Mouse (Mus musculus): ENCODE results near the gene Itfg1. TPM values are rescaled to one million over a fixed set of nuclear protein-coding genes. Genes with fewer than 3 reads are reported as not detected.

Gene Itfg1
- total and polyA plus RNA-seq, 2 experiments from 2014 or later, result 201 to 212 TPM

- no peaks in the 10 kb centered on the region for H3K27me3 ChIP-seq (ENCODE audit: insufficient read depth, low read length)
- no peaks in the 10 kb centered on the region for H3K4me1 ChIP-seq (ENCODE audit: insufficient read depth, low read length)
- H3K27ac ChIP-seq, result no peak overlapping the region
- DNase-seq (ENCODE audit: low spot score), result no peak
- no peaks in the 10 kb centered on the region for H3K36me3 ChIP-seq (ENCODE audit: insufficient read depth, low read length)
- TF ChIP-seq CTCF (IDR thresholded peaks at IDR 0.05; ENCODE audit: low read depth), result no peak
- no peak overlapping the region for H3K4me3 ChIP-seq (ENCODE audit: low read length)
- ATAC-seq, result no peak
- WGBS, result 97% methylated on average over 2 of the region's 2 CpGs
- H3K9me3 ChIP-seq (ENCODE audit: low read length), result no peaks in the 10 kb centered on the region
- H3K4me2 ChIP-seq (ENCODE audit: low read depth, low read length), result no peak overlapping the region
- no peak overlapping the region for H3K9ac ChIP-seq (replicated peaks; ENCODE audit: low read length)
Measured at GRCm38 (mm10) chr8:85745053-85745452, 95.7 kb downstream of the Itfg1 start.

- no peak overlapping the region for H3K27ac ChIP-seq
- no peak for TF ChIP-seq CTCF (IDR thresholded peaks at IDR 0.05; ENCODE audit: low read depth)
- H3K36me3 ChIP-seq (ENCODE audit: insufficient read depth, low read length), result 0 out of 2 replicates have a peak, but pooled peaks cover 3% of the 10 kb centered on the region
- H3K4me3 ChIP-seq (ENCODE audit: low read length), result no peak overlapping the region
- H3K27me3 ChIP-seq (ENCODE audit: insufficient read depth, low read length), result no peaks in the 10 kb centered on the region
- no peak overlapping the region for H3K4me2 ChIP-seq (ENCODE audit: low read depth, low read length)
- DNase-seq (ENCODE audit: low spot score) (no peak), ATAC-seq (no peak)
- H3K4me1 ChIP-seq (ENCODE audit: insufficient read depth, low read length), result no peaks in the 10 kb centered on the region
- WGBS, result 90% methylated on average over 3 of the region's 3 CpGs
- H3K9me3 ChIP-seq (ENCODE audit: low read length), result no peaks in the 10 kb centered on the region
- H3K9ac ChIP-seq (replicated peaks; ENCODE audit: low read length), result no peak overlapping the region
Measured at GRCm38 (mm10) chr8:85730545-85730944, 110.2 kb downstream of the Itfg1 start.

GRCm38 (mm10) chr8:85717271-85717670 is 123.5 kb downstream of the Itfg1 start:
- no peak overlapping the region for H3K4me2 ChIP-seq (ENCODE audit: low read depth, low read length)
- DNase-seq (ENCODE audit: low spot score) (no peak), ATAC-seq (no peak)
- no peak for TF ChIP-seq CTCF (IDR thresholded peaks at IDR 0.05; ENCODE audit: low read depth)
- no peak overlapping the region for H3K9ac ChIP-seq (replicated peaks; ENCODE audit: low read length)
- no peaks in the 10 kb centered on the region for H3K4me1 ChIP-seq (ENCODE audit: insufficient read depth, low read length)
- H3K9me3 ChIP-seq (ENCODE audit: low read length), result no peaks in the 10 kb centered on the region
- 86% methylated on average over 5 of the region's 5 CpGs for WGBS
- H3K27me3 ChIP-seq (ENCODE audit: insufficient read depth, low read length), result no peaks in the 10 kb centered on the region
- peaks cover 4% of the 10 kb centered on the region; the same call in 1 of the 2 replicates for H3K36me3 ChIP-seq (ENCODE audit: insufficient read depth, low read length)
- no peak overlapping the region for H3K4me3 ChIP-seq (ENCODE audit: low read length)
- H3K27ac ChIP-seq, result no peak overlapping the region

DNA sequence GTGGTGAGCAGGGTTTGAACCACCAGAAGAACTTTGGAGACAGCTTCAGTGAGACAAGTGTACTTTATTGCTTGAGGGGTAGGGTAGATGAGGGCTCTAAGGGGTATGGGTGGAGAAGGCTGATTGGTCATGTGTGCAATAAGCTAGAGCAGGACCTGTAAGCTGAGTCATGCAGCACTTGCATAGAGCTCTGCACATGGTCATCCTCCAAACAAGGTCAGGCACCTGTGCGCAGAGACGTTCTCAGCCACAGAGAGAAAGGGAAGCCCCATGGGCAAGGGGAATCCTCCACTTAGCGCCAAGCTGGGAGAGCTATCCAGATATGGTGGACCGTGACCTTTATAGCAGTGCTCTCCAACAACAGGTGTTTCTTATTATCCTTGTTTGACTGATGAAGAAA is 124.0 kb downstream of the Itfg1 start:
- no peak overlapping the region for H3K9ac ChIP-seq (replicated peaks; ENCODE audit: low read length)
- H3K4me3 ChIP-seq (ENCODE audit: low read length), result no peak overlapping the region
- H3K27ac ChIP-seq, result no peak overlapping the region
- peaks cover 4% of the 10 kb centered on the region; the same call in 1 of the 2 replicates for H3K36me3 ChIP-seq (ENCODE audit: insufficient read depth, low read length)
- DNase-seq (ENCODE audit: low spot score) (no peak), ATAC-seq (no peak)
- no peaks in the 10 kb centered on the region for H3K9me3 ChIP-seq (ENCODE audit: low read length)
- no peaks in the 10 kb centered on the region for H3K27me3 ChIP-seq (ENCODE audit: insufficient read depth, low read length)
- no peaks in the 10 kb centered on the region for H3K4me1 ChIP-seq (ENCODE audit: insufficient read depth, low read length)
- WGBS, result 93% methylated on average over 4 of the region's 4 CpGs
- no peak overlapping the region for H3K4me2 ChIP-seq (ENCODE audit: low read depth, low read length)
- no peak for TF ChIP-seq CTCF (IDR thresholded peaks at IDR 0.05; ENCODE audit: low read depth)

GRCm38 (mm10) chr8:85706988-85707387 is 133.7 kb downstream of the Itfg1 start:
- Histone ChIP-seq H3K36me3 (ENCODE audit: insufficient read depth, low read length) (no peaks in the 10 kb centered on the region), H3K4me3 (ENCODE audit: low read length) (no peak overlapping the region), H3K27me3 (ENCODE audit: insufficient read depth, low read length) (no peaks in the 10 kb centered on the region), H3K4me2 (ENCODE audit: low read depth, low read length) (no peak overlapping the region), H3K27ac (no peak overlapping the region), H3K9ac (replicated peaks; ENCODE audit: low read length) (no peak overlapping the region), H3K4me1 (ENCODE audit: insufficient read depth, low read length) (no peaks in the 10 kb centered on the region), H3K9me3 (ENCODE audit: low read length) (no peaks in the 10 kb centered on the region)
- DNase-seq (ENCODE audit: low spot score) (no peak), ATAC-seq (no peak)
- no peak for TF ChIP-seq CTCF (IDR thresholded peaks at IDR 0.05; ENCODE audit: low read depth)
- 76% methylated on average over 2 of the region's 2 CpGs for WGBS

DNA sequence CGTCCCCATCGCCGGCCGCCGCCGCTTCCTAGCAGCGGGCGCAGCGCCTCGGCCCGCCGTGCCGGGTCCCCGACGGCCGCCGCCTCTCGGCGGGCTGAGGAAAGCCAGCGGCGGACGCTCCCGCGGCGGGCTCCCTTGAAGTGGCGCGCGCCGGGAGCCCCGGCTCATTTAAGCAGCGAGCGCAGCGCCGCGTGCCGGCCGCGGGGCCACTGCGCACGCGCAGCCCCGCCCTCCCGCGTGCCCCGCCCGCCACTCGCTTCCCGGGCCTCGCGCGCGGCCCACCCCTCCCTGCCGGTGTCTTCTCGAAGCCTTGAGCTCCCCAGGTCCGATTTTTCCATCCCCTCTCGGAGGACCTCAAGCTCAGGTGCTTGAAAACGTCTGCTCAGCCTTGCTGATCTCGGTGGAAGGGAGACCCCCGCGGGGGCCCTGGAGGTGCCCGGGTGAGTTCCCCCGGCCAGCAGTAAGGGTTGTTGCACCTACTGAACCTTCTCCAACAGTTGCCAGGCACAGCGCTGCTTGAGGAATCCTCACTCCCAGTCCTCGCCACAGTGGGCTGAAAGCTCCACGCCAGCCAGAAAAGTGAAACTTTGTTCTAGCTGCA is 139.9 kb downstream of the Itfg1 start, which contains the start of gene Neto2:
Neto2 (minus strand) TSS at position 174 of the 601 bp plus-strand sequence.
- peak within 1 kb of the TSS; percentile 94 for H3K27ac ChIP-seq
- no peaks in the 10 kb centered on the region for H3K4me1 ChIP-seq (ENCODE audit: insufficient read depth, low read length)
- WGBS, result 2% methylated on average over 32 of the region's 65 CpGs
- H3K4me2 ChIP-seq (ENCODE audit: low read depth, low read length), result peak within 1 kb of the TSS; percentile 70
- no peak for TF ChIP-seq CTCF (IDR thresholded peaks at IDR 0.05; ENCODE audit: low read depth)
- H3K9ac ChIP-seq (replicated peaks; ENCODE audit: low read length), result peak within 1 kb of the TSS; percentile 84
- H3K36me3 ChIP-seq (ENCODE audit: insufficient read depth, low read length), result no peaks in the 10 kb centered on the region
- ATAC-seq, result peak; percentile 93
- H3K4me3 ChIP-seq (ENCODE audit: low read length), result peak within 1 kb of the TSS; percentile 79
- DNase-seq (ENCODE audit: low spot score), result peak; percentile 95
- H3K9me3 ChIP-seq (ENCODE audit: low read length), result no peaks in the 10 kb centered on the region
- no peaks in the 10 kb centered on the region for H3K27me3 ChIP-seq (ENCODE audit: insufficient read depth, low read length)

DNA sequence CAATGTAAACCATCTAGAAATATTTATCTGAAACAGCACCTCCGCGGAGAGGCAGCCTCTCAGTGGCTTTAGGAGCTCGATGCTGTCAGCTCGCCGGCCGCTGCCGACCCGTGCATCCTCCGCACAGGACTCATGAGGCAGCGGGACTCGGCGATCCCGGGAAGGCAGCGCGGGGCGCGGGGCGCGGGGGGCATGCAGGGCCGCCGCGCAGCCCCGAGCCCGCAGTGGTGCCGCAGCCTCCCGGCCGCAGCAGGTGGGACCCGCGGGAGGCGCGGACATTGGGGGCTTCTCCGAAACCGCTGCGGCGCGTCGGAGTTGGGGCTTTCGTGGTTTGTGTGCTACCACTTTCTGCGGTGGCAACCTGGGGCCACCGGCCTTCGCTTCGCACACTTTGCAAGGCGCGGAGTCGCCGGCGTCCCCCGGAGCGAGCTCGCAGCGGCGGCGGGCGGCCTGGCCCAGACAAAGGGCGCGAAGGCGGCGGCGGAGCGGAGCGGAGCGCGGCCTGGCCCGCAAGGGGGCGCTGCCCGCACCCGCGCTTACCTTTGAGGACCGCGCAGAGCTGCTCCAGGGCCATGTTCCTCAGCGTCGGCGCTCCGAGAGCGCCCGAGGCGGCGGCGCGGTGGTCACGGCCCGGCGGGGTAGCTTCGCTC is 140.5 kb downstream of the Itfg1 start:
- Histone ChIP-seq H3K4me3 (ENCODE audit: low read length) (peak overlapping the region; percentile 79), H3K36me3 (ENCODE audit: insufficient read depth, low read length) (no peaks in the 10 kb centered on the region), H3K4me1 (ENCODE audit: insufficient read depth, low read length) (no peaks in the 10 kb centered on the region), H3K27ac (peak overlapping the region; percentile 94), H3K9ac (replicated peaks; ENCODE audit: low read length) (peak overlapping the region; percentile 84), H3K9me3 (ENCODE audit: low read length) (no peaks in the 10 kb centered on the region), H3K4me2 (ENCODE audit: low read depth, low read length) (peak overlapping the region; percentile 70), H3K27me3 (ENCODE audit: insufficient read depth, low read length) (no peaks in the 10 kb centered on the region)
- ATAC-seq, result peak; percentile 94
- 2% methylated on average over 58 of the region's 84 CpGs for WGBS
- TF ChIP-seq CTCF (IDR thresholded peaks at IDR 0.05; ENCODE audit: low read depth), result peak; percentile 48
- peak; percentile 90 for DNase-seq (ENCODE audit: low spot score)

All from hindbrain, postnatal 0 days (tissue).